Mouse (Mus musculus) neural tube, embryonic 12.5 days (tissue): Measurements from ENCODE around the gene Gm2a. TPM values are rescaled to one million over a fixed set of nuclear protein-coding genes. Genes with fewer than 3 reads are reported as not detected.

Source experiments
- ATAC-seq: fragments of 200-750 bp; cut with Nextera tagmentation; 2 replicates; pipeline ENCODE4 v1.8.0; 2017; ENCODE audit warnings: low read depth, mild to moderate bottlenecking, moderate TSS enrichment, moderate library complexity; ENCODE audit not compliant: low FRiP score
- H3K27ac ChIP-seq: fragments of 300-500 bp; sonication (generic); 2 replicates; pipeline ENCODE4 v1.5.1; 2016
- H3K27me3 ChIP-seq: fragments of 300-500 bp; sonication (generic); replicated peaks from 2 replicates; pipeline ENCODE4 v1.6.1; 2016; ENCODE audit warnings: mild to moderate bottlenecking
- H3K36me3 ChIP-seq: fragments of 300-500 bp; sonication (generic); 2 replicates; pipeline ENCODE4 v1.6.1; 2016; ENCODE audit warnings: mild to moderate bottlenecking
- H3K4me1 ChIP-seq: fragments of 300-500 bp; sonication (generic); 2 replicates; pipeline ENCODE4 v1.6.1; 2016
- H3K4me2 ChIP-seq: fragments of 300-500 bp; sonication (generic); replicated peaks from 2 replicates; pipeline ENCODE4 v1.6.1; 2016; ENCODE audit warnings: mild to moderate bottlenecking
- H3K4me3 ChIP-seq: fragments of 300-500 bp; sonication (generic); 2 replicates; pipeline ENCODE4 v1.5.1; 2016
- H3K9ac ChIP-seq: fragments of 300-500 bp; sonication (generic); 2 replicates; pipeline ENCODE4 v1.6.1; 2016; ENCODE audit warnings: mild to moderate bottlenecking
- H3K9me3 ChIP-seq: fragments of 300-500 bp; sonication (generic); 2 replicates; pipeline ENCODE4 v1.6.1; 2016; ENCODE audit warnings: mild to moderate bottlenecking
- WGBS: fragments of 180-500 bp; shearing (Covaris S2); methylation state at CpG from one replicate; pipeline ENCODE4 v1.1.7; 2016; 5-methylcytosine and 5-hydroxymethylcytosine counted together
- polyA plus RNA-seq: library from polyadenylated mRNA; unstranded; fragments of >200 nt; fragmentation: Nextera tagmentation; extraction: Ambion mirVana; gene quantifications from 2 replicates; pipeline ENCODE4 v1.2.1, GENCODE M21; 2016

Gene Gm2a
- polyA plus RNA-seq, 1 experiment from 2014 or later = 15.2 TPM

DNA sequence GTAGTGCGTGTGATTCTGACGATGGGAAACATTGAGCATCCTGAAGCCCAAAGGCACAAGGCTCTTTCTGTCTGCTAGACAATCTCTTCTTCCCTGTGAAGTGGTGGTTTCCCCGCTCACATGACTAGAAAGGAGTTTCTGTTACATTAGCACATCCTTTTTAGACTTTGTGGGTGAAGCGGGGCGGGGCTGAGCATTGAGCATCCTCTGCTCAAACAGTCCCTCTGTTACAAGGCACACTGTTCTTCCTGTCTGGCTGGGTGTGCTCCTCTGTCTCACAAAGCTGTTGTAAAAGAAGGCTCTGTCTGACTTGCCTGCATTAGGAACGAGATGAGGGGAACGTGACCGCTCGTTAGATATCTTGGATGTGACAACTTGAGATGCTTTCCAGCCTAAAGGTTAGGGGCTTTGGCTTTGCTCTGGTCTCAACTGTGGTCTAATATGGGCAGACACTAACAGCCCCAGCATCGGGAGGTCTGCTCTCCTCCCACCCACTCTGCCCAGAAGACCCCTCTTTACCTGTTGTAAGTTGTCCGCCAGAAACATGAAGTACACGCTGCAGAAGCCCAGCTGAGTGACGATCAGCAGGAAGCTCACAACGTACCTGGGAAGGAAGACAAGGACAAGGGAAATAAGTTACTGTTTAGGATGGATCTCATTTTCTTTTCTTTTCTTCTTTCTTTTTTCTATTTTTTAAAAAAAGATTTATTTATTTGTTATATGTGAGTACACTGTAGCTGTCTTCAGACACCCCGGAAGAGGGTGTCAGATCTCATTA, 39.0 kb downstream of the Gm2a start:
- no peaks in the 10 kb centered on the region for H3K9me3 ChIP-seq
- 0 out of 2 replicates have a peak, but pooled peaks cover 2% of the 10 kb centered on the region for H3K4me1 ChIP-seq
- no peak for ATAC-seq
- H3K27ac ChIP-seq = no peak overlapping the region
- H3K4me2 ChIP-seq = no peak overlapping the region
- no peak overlapping the region for H3K9ac ChIP-seq
- no peaks in the 10 kb centered on the region for H3K36me3 ChIP-seq
- WGBS = 77% methylated on average over 15 of the region's 15 CpGs
- no peaks in the 10 kb centered on the region for H3K27me3 ChIP-seq
- H3K4me3 ChIP-seq = no peak overlapping the region

DNA sequence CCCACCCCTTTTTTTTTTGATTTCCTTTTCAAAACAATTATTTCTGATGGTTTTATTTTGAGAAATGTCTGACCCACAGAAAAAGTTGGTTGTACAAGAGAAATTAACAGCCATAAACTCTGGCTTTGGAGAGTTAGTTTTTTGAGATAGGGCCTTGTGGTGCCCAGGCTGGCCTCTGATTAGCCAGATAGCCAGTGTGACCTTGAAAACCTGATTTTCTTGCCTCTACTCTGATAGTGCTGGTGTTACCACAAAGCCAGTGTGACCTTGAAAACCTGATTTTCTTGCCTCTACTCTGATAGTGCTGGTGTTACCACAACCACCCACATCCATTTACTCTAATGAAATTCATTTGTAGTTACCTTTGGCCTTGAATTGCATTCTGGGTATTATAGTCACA, 39.7 kb downstream of the Gm2a start:
- no peak for ATAC-seq
- Histone ChIP-seq H3K4me3 (no peak overlapping the region), H3K27me3 (no peaks in the 10 kb centered on the region), H3K9ac (no peak overlapping the region), H3K4me2 (no peak overlapping the region), H3K27ac (no peak overlapping the region), H3K36me3 (no peaks in the 10 kb centered on the region), H3K9me3 (no peaks in the 10 kb centered on the region), H3K4me1 (0 out of 2 replicates have a peak, but pooled peaks cover 2% of the 10 kb centered on the region)

DNA sequence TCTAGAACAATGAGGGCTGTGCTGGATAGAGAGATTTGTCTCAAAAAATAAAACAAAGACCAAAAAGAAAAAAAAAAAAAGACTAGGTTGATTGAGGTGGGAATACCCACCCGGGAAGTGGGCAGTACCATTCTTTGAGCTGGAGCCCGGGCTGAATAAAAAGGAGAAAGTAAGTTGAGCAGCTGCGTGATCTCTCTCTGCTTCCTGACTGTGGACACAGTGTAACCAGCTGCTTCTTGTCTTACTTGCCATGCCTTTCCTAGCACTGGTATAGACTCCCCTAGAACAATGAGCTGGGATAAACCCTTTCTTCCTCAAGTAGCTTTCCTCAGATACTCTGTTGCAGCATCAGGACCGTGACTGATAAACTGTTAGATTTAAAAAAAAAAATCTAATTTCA, 43.6 kb downstream of the Gm2a start:
- no peaks in the 10 kb centered on the region for H3K27me3 ChIP-seq
- H3K36me3 ChIP-seq = no peaks in the 10 kb centered on the region
- H3K4me3 ChIP-seq = no peak overlapping the region
- no peaks in the 10 kb centered on the region for H3K9me3 ChIP-seq
- ATAC-seq = no peak
- H3K4me2 ChIP-seq = no peak overlapping the region
- 80% methylated on average over 4 of the region's 4 CpGs for whole genome bisulfite sequencing
- no peak overlapping the region for H3K9ac ChIP-seq
- no peak overlapping the region for H3K27ac ChIP-seq
- 0 out of 2 replicates have a peak, but pooled peaks cover 2% of the 10 kb centered on the region for H3K4me1 ChIP-seq

DNA sequence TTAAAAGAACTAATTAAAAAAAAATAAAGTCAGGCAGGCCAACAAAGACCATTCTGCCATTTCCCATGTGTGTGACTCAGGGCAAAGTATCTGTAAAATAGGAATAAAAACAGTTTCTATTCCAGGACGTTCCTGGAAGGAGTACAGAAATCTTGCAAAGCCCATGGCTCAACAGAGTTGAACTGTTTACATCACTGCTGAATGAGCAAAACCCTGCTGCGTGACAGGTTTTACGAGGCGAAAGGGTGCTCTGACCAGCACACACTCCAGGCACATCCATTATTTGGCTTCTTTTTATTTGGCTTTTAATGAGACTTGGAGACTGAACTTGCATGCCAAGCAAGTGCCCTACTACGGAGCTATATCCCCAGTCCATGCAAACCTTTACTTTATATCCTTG, 46.1 kb downstream of the Gm2a start:
- Histone ChIP-seq H3K4me3 (no peak overlapping the region), H3K4me2 (no peak overlapping the region), H3K4me1 (0 out of 2 replicates have a peak, but pooled peaks cover 2% of the 10 kb centered on the region), H3K9me3 (no peaks in the 10 kb centered on the region), H3K36me3 (no peaks in the 10 kb centered on the region), H3K27ac (no peak overlapping the region), H3K9ac (no peak overlapping the region), H3K27me3 (no peaks in the 10 kb centered on the region)
- WGBS = 68% methylated on average over 5 of the region's 5 CpGs
- no peak for ATAC-seq

DNA sequence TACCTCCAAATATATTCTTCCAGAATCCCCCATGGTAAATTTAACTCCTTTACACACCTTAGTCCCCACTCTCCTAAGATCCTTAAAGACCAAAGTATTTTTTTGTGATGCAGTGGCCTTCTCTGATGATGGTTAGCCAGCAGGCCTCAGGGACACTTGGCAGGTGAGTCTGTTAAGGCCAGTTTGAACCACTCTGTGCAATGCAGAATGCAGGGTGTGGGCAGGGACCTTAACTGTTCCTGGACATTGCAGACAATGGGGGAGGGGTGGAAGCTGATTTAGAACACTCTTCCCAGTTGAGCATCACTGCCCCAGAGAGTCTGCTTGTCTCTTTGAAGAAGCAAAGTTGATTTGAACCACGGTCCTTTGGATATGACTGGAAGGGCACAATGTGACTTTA, 48.9 kb downstream of the Gm2a start:
- H3K36me3 ChIP-seq = no peaks in the 10 kb centered on the region
- H3K9me3 ChIP-seq = no peaks in the 10 kb centered on the region
- no peak overlapping the region for H3K27ac ChIP-seq
- 61% methylated on average over 1 of the region's 1 CpGs for whole genome bisulfite sequencing
- no peak for ATAC-seq
- H3K4me2 ChIP-seq = no peak overlapping the region
- H3K4me3 ChIP-seq = no peak overlapping the region
- no peaks in the 10 kb centered on the region for H3K4me1 ChIP-seq
- no peaks in the 10 kb centered on the region for H3K27me3 ChIP-seq
- H3K9ac ChIP-seq = no peak overlapping the region

DNA sequence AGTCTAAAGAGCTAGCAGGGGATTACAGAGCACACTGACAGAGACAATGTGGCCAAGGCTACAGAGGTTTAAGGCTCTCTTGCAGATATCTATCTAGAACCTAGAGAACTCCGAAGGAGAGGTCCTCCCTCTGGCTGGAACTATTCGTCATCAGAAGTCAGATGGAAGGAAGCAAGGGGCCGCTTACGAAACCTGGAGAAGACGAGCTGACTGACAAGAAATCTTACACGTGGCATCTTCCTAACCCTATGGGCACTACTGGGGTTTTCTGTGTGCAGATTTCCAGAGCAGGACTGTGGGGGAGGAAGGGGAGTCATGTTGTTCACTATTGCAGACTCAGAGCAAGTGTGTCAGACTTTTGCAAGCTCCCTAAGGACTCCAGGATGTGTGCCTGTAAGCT, 49.5 kb downstream of the Gm2a start:
- no peak for ATAC-seq
- Histone ChIP-seq H3K27ac (no peak overlapping the region), H3K36me3 (no peaks in the 10 kb centered on the region), H3K9me3 (no peaks in the 10 kb centered on the region), H3K4me2 (no peak overlapping the region), H3K27me3 (no peaks in the 10 kb centered on the region), H3K4me1 (no peaks in the 10 kb centered on the region), H3K4me3 (no peak overlapping the region), H3K9ac (no peak overlapping the region)
- 76% methylated on average over 6 of the region's 6 CpGs for WGBS

DNA sequence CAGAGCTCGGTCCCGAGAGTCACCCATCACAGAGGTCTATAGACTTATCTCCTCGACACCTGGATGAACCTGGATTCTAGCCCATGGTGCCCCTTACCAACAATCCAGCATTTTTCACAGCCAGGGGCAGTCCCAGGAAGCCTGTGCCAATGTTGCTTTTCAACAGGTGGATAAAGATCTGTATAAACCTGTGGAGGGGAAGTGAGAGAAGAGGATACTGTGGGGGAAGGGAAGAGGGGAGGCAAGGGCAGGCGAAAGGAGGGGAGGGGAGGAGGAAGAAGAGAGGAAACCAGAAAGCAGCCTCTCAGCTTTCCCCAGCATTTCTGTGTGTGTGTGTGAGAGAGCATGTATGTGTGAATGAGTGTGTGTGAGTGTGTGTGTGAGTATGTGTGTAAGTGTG, 50.5 kb downstream of the Gm2a start:
- WGBS = 82% methylated on average over 4 of the region's 4 CpGs
- H3K27ac ChIP-seq = no peak overlapping the region

DNA sequence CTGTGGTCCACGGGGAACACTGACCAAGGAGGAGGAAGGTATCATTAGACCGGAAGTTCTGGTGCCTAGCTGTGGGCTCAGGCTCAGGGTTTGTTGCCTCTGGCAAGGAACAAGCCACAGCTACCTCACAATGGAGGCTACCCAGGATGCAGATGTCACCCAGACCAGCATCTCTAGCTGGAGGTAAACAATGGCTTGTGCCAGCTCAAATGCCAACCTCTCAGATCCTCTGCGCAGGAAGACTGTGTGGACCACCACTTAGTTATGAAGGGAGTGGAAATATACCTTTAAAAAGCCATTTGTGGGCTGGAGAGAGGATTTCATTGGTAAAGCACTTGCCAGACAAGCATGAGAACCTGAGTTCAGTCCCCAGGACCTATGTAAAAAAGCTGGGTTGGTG, 53.7 kb downstream of the Gm2a start, which contains the start of gene Slc36a3:
Gene Slc36a3 (minus strand): TSS at position 101 of the 400 bp plus-strand sequence.
- Histone ChIP-seq H3K9me3 (no peaks in the 10 kb centered on the region), H3K4me1 (no peaks in the 10 kb centered on the region), H3K4me2 (no peak within 1 kb of the TSS), H3K4me3 (no peak within 1 kb of the TSS), H3K36me3 (no peaks in the 10 kb centered on the region), H3K9ac (no peak within 1 kb of the TSS), H3K27me3 (no peaks in the 10 kb centered on the region), H3K27ac (no peak within 1 kb of the TSS)
- no peak for ATAC-seq
- WGBS = 80% methylated on average over 3 of the region's 3 CpGs

More for the DNA sequence above, 50.5 kb downstream of the Gm2a start:
- Histone ChIP-seq H3K4me1 (no peaks in the 10 kb centered on the region), H3K27me3 (no peaks in the 10 kb centered on the region), H3K9ac (no peak overlapping the region), H3K4me2 (no peak overlapping the region), H3K9me3 (no peaks in the 10 kb centered on the region), H3K36me3 (no peaks in the 10 kb centered on the region), H3K4me3 (no peak overlapping the region)
- ATAC-seq = no peak

DNA sequence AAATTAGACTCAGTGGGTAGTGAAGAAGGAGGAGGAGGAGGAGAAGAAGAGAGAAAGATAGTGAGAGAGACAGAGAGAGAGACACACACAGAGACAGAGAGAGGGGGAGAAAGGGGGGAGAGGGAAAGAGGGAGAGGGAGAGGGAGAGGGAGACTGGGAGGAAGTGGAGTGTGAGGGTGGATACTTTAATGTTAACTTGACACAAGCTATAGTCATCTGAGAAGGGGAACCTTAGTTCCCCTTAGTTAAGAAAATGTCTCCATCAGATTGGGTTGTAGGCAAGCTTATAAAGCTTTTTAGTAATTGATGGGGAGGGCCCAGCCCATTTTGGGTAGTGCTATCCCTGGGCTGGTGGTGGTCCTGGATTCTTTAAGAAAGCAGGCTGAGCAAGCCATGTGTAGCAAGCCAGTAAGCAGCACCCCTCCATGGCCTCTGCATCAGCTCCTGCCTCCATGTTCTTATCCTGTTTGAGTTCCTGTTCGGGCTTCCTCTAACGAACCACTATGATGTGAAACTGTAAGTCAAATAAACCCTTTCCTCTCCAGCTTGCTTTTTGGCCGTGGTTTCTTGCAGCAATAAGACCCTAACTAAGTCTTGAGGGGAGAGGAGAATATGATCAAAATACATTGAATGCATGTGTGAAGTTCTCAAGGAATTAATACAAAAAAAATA, 56.6 kb downstream of the Gm2a start:
- Histone ChIP-seq H3K27ac (no peak overlapping the region), H3K27me3 (no peaks in the 10 kb centered on the region), H3K4me1 (no peaks in the 10 kb centered on the region), H3K9ac (no peak overlapping the region), H3K4me3 (no peak overlapping the region), H3K36me3 (no peaks in the 10 kb centered on the region), H3K9me3 (no peaks in the 10 kb centered on the region), H3K4me2 (no peak overlapping the region)
- 81% methylated on average over 3 of the region's 3 CpGs for WGBS
- no peak for ATAC-seq

DNA sequence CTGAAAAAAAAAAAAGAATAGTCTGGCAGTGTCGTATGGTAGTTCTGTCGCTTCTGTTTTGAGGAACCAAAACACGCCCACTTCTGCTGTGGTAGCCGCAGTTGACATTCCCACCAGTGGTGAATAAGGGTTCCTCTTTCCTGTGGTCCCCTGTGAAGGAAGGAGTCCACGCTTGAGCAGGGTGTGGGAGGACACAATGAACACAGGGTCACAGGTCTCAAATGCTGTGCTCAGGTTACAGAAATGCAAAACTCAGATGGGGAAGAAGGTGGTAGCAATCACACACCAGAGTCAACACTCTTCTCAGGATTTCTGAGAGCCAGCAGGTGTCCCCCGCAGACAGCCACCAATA, 57.1 kb downstream of the Gm2a start:
- ATAC-seq = no peak
- WGBS = 81% methylated on average over 6 of the region's 6 CpGs
- Histone ChIP-seq H3K9me3 (no peaks in the 10 kb centered on the region), H3K4me2 (no peak overlapping the region), H3K9ac (no peak overlapping the region), H3K27ac (no peak overlapping the region), H3K27me3 (no peaks in the 10 kb centered on the region), H3K4me3 (no peak overlapping the region), H3K36me3 (no peaks in the 10 kb centered on the region), H3K4me1 (no peaks in the 10 kb centered on the region)

DNA sequence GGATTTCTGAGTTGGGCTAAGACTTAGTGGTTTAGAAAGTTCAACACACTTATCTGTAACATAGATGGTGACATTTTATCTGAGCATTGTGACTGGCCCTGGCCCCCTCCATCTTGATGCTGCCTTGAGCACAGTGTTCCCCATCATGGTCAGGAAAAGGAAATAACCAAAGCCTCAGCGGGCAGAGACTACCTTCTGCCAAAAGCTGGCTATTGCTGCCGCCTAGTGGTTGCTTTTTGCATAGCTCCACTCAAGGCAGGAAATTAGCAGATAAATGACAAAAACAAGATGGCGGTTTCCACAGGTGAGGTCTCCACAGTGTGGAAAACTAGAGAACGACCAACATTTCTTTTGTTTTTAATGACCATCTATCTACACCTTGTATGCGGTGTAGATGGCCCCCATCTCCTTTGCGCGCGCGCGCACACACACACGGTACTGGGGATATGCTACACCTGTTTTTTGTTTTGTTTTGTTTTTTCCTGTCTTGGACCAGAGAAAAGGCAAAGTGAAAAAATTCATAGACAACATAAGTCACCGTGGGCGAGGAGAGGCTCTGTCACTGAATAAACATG, 61.0 kb downstream of the Gm2a start:
- Histone ChIP-seq H3K4me2 (no peak overlapping the region), H3K4me3 (no peak overlapping the region), H3K4me1 (no peaks in the 10 kb centered on the region), H3K9ac (no peak overlapping the region), H3K9me3 (no peaks in the 10 kb centered on the region), H3K27ac (no peak overlapping the region), H3K27me3 (no peaks in the 10 kb centered on the region), H3K36me3 (no peaks in the 10 kb centered on the region)
- no peak for ATAC-seq
- 55% methylated on average over 13 of the region's 13 CpGs for WGBS
